Mouse (Mus musculus) liver, adult 2 months (tissue): Measurements from ENCODE around the gene Gm49322. TPM values are rescaled to one million over a fixed set of nuclear protein-coding genes. Genes with fewer than 3 reads are reported as not detected.

Experiments used
- DNase-seq: peaks from one replicate; pipeline ENCODE4 v3.0.0-alpha.2; 2011; ENCODE audit warnings: low read depth, low spot score; ENCODE audit errors: extremely low read depth
- H3K27ac ChIP-seq: fragments of 200-500 bp; replicated peaks from 2 replicates; pipeline ENCODE4 v1.5.1; 2012; ENCODE audit warnings: low read depth, mild to moderate bottlenecking, control low read depth, inconsistent platforms, low read length; ENCODE audit not compliant: insufficient read depth
- H3K27me3 ChIP-seq: fragments of 200-500 bp; 2 replicates; pipeline ENCODE4 v1.6.1; 2012; ENCODE audit warnings: mild to moderate bottlenecking, moderate library complexity, low read length, inconsistent platforms; ENCODE audit not compliant: control insufficient read depth, insufficient read depth
- H3K36me3 ChIP-seq: fragments of 200-500 bp; 2 replicates; pipeline ENCODE4 v1.6.1; 2012; ENCODE audit warnings: low read length, inconsistent platforms; ENCODE audit not compliant: control insufficient read depth, insufficient read depth
- H3K4me1 ChIP-seq: fragments of 200-500 bp; 2 replicates; pipeline ENCODE4 v1.6.1; 2011; ENCODE audit warnings: low read length; ENCODE audit not compliant: control insufficient read depth, insufficient read depth
- H3K4me3 ChIP-seq: fragments of 200-500 bp; 2 replicates; pipeline ENCODE4 v1.5.1; 2011; ENCODE audit warnings: low read depth, mild to moderate bottlenecking, control low read depth, low read length, moderate library complexity; ENCODE audit not compliant: insufficient read depth
- H3K79me2 ChIP-seq: fragments of 200-500 bp; 2 replicates; pipeline ENCODE4 v1.6.1; 2012; ENCODE audit warnings: inconsistent platforms, mild to moderate bottlenecking, low read length, moderate library complexity; ENCODE audit not compliant: control insufficient read depth, insufficient read depth
- H3K9ac ChIP-seq: fragments of 200-500 bp; 2 replicates; pipeline ENCODE4 v1.6.1; 2012; ENCODE audit warnings: low read depth, mild to moderate bottlenecking, control low read depth, inconsistent platforms, low read length
- CTCF ChIP-seq: fragments of 200-500 bp; IDR thresholded peaks from 2 replicates; pipeline ENCODE4 v1.5.1; 2011; ENCODE audit warnings: low read depth, low read length, control low read depth
- POLR2A ChIP-seq: fragments of 200-500 bp; IDR thresholded peaks from 2 replicates; pipeline ENCODE4 v1.6.1; 2011; ENCODE audit warnings: low read length, control low read depth; ENCODE audit not compliant: insufficient read depth; ENCODE audit errors: extremely low read depth
- WGBS: fragments of 180-500 bp; shearing (Covaris S2); methylation state at CpG from one replicate; pipeline ENCODE4 v1.1.7; 2018; 5-methylcytosine and 5-hydroxymethylcytosine counted together
- polyA plus RNA-seq: library from polyadenylated mRNA; depleted of rRNA; stranded (reverse); fragments of >200 nt; gene quantifications from 2 replicates; pipeline ENCODE4 v1.2.3, GENCODE M21; 2012; rRNA removed
- total RNA-seq: library from RNA; depleted of rRNA; stranded (reverse); fragments of >200 nt; gene quantifications from 2 replicates; pipeline ENCODE4 v1.2.3, GENCODE M21; 2014; rRNA removed

Gm49322 gene
- total and polyA plus RNA-seq, 2 experiments = 0.28 to 0.70 TPM

- Histone ChIP-seq H3K27me3 (no peaks in the 10 kb centered on the region), H3K4me3 (no peak overlapping the region), H3K4me1 (peaks cover 17% of the 10 kb centered on the region), H3K27ac (no peak overlapping the region), H3K9ac (no peak overlapping the region), H3K79me2 (peaks cover 15% of the 10 kb centered on the region; the same call in 1 of the 2 replicates), H3K36me3 (no peaks in the 10 kb centered on the region)
- TF ChIP-seq CTCF (peak; percentile 65; the same call in 1 of the 2 replicates), POLR2A (no peak)
- 13% methylated on average over 10 of the region's 10 CpGs for WGBS
- DNase-seq = peak; percentile 51
These were observed 53.4 kb downstream of the Gm49322 start for GRCm38 (mm10) chr10:80659213-80659612.

- H3K27me3 ChIP-seq = no peaks in the 10 kb centered on the region
- peaks cover 22% of the 10 kb centered on the region for H3K4me1 ChIP-seq
- no peak for DNase-seq
- peaks cover under 1% of the 10 kb centered on the region; the same call in 1 of the 2 replicates for H3K79me2 ChIP-seq
- no peaks in the 10 kb centered on the region for H3K36me3 ChIP-seq
- TF ChIP-seq CTCF = peak; percentile 61
- no peak for TF ChIP-seq POLR2A
- H3K9ac ChIP-seq = no peak overlapping the region
- no peak overlapping the region for H3K4me3 ChIP-seq
- 59% methylated on average over 5 of the region's 5 CpGs for WGBS
- no peak overlapping the region for H3K27ac ChIP-seq
These were observed 55.3 kb downstream of the Gm49322 start for GRCm38 (mm10) chr10:80661149-80661548.

DNA sequence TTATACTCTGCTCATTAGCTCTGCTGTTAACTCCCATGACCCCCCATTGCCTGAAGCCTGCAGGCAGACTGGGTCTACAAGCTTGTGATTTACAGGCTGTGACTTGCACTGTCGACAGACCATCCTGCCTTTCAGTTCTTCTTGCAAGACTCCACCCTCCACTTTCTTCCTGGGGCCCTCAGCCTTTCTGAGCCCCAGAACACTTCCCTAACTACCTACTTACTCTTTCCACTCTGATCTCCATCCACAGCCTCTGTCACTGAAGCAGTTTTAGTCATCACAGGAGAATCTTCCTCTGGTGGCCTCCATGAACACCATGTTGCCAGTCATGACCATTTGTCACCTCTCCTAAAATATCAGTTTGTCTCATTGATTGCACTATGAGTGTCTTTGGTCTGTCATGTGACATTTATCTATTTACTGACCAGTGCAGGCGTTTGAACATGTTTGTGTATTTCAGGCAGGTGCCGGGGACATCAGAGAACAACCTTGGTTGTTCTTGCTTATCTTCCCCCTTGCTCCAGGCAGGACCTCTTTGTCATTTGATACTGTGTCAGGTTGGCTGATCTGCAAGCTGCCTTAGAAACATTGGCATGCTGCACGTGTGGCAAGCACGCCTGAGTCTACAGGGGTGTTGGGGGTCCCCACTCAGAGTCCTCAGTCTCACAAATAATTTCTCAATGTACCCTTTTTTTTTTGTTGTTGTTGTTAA is 57.8 kb downstream of the Gm49322 start:
- H3K79me2 ChIP-seq = no peaks in the 10 kb centered on the region
- peak; percentile 91 for DNase-seq
- no peaks in the 10 kb centered on the region for H3K27me3 ChIP-seq
- TF ChIP-seq CTCF = no peak
- TF ChIP-seq POLR2A = no peak
- peak overlapping the region; percentile 92 for H3K27ac ChIP-seq
- H3K4me3 ChIP-seq = no peak overlapping the region
- H3K4me1 ChIP-seq = peaks cover 34% of the 10 kb centered on the region
- peaks cover 17% of the 10 kb centered on the region; the same call in 1 of the 2 replicates for H3K36me3 ChIP-seq
- 21% methylated on average over 5 of the region's 5 CpGs for WGBS
- H3K9ac ChIP-seq = 0 out of 2 replicates have a peak overlapping the region, but pooled peaks have one; percentile 4

DNA sequence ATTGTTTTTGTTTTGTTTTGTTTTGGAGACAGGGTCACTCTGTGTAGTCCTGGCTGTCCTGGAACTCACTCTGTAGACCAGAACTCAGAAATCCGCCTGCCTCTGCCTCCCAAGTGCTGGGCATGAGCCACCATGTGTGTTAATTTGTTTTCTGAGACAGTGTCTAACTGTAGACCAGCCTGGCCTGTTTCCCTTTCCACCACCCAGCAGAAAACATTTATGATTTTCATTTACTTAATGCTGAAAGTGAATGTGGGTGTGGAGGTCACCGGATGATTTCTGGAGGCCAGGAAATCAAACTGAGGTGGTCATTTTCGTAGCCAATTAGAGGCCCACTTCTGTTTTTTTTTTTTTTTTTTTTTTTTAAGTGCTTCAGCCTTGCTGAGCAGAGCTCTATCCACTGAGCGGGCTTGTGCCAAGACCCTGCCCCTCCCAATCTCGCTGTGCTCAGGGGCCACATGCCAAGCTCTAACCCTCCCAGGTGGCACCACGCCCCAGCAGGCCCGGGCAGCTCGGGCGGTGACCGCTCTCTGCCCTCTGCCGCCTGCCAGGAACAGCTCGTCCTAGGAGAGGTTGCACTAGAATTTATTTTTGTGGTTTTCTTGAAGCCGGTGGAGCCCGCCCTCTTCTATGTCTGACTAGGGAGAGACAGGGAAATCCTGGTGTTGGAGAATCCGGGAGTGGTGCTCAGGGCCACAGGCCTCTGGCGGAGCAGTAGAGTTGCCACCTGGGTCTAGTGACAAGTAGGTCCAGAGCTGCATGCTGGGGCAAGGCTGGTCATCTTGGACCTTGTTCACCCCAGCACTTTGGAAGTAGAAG is 58.6 kb downstream of the Gm49322 start:
- Histone ChIP-seq H3K4me3 (no peak overlapping the region), H3K27me3 (no peaks in the 10 kb centered on the region), H3K36me3 (peaks cover 25% of the 10 kb centered on the region), H3K4me1 (peaks cover 39% of the 10 kb centered on the region), H3K79me2 (no peaks in the 10 kb centered on the region; the same call in 1 of the 2 replicates), H3K27ac (peak overlapping the region; percentile 92), H3K9ac (peak overlapping the region; percentile 64)
- WGBS = 2% methylated on average over 16 of the region's 16 CpGs
- DNase-seq = peak; percentile 90
- TF ChIP-seq POLR2A = 0 out of 2 replicates have a peak, but pooled peaks have one; percentile 12
- TF ChIP-seq CTCF = no peak

DNA sequence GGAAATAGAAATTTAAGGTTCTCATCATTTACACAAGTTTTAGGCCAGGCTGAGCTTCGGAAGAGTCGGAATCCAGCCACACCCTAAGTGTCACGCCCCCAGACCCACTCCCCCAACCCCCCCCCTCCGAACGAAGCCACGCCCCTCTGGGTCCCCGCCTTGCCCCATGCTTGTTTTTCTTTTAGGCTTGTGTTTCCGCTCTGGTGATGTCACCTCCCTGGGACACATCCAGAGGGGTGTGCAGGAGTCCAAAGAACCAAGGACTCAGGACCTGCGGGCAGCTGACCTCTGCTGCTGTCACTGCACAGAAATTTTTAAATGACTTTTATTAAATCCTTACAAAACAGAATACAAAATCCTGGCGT is 59.2 kb downstream of the Gm49322 start:
- no peaks in the 10 kb centered on the region for H3K27me3 ChIP-seq
- H3K27ac ChIP-seq = peak overlapping the region; percentile 97
- no peak overlapping the region for H3K4me3 ChIP-seq
- peaks cover 30% of the 10 kb centered on the region for H3K36me3 ChIP-seq
- WGBS = under 1% methylated on average over 10 of the region's 10 CpGs
- no peaks in the 10 kb centered on the region; the same call in none of the 2 replicates for H3K79me2 ChIP-seq
- peak overlapping the region; percentile 68 for H3K9ac ChIP-seq
- TF ChIP-seq CTCF = no peak
- no peak for TF ChIP-seq POLR2A
- peaks cover 43% of the 10 kb centered on the region for H3K4me1 ChIP-seq
- peak; percentile 89 for DNase-seq

Other genes starting within 250 kb of the Gm49322 start
- 0.60 and 1.4 TPM in 2 replicates for gene Plk5, start 249.6 kb upstream of the Gm49322 start, total RNA-seq
- gene Plk5, start 249.6 kb upstream of the Gm49322 start, polyA plus RNA-seq = 3.5 and 6.6 TPM in 2 replicates
- 1.0 and 2.6 TPM in 2 replicates for gene Mex3d, start 218.4 kb upstream of the Gm49322 start, total RNA-seq
- 2.1 and 2.4 TPM in 2 replicates for gene Mex3d, start 218.4 kb upstream of the Gm49322 start, polyA plus RNA-seq
- 21.1 and 32.8 TPM in 2 replicates for gene Mbd3, start 206.5 kb upstream of the Gm49322 start, total RNA-seq
- 73.5 and 76.7 TPM in 2 replicates for gene Mbd3, start 206.5 kb upstream of the Gm49322 start, polyA plus RNA-seq
- 1,362 and 1,401 TPM in 2 replicates for gene Uqcr11, start 199.2 kb upstream of the Gm49322 start, total RNA-seq
- gene Uqcr11, start 199.2 kb upstream of the Gm49322 start, polyA plus RNA-seq = 2,210 and 2,521 TPM in 2 replicates
- gene Tcf3, start 172.4 kb upstream of the Gm49322 start, total RNA-seq = 6.4 and 9.9 TPM in 2 replicates
- 19.6 and 20.2 TPM in 2 replicates for gene Tcf3, start 172.4 kb upstream of the Gm49322 start, polyA plus RNA-seq
- gene Onecut3, start 111.2 kb upstream of the Gm49322 start, total RNA-seq = not detected in 2 replicates
- not detected in 2 replicates for gene Onecut3, start 111.2 kb upstream of the Gm49322 start, polyA plus RNA-seq
- not detected in 2 replicates for gene Atp8b3, start 66.9 kb upstream of the Gm49322 start, total RNA-seq
- gene Atp8b3, start 66.9 kb upstream of the Gm49322 start, polyA plus RNA-seq = 0.04 TPM in 1 of 2 replicates, not detected in the other
- gene Rexo1, start 44.5 kb upstream of the Gm49322 start, total RNA-seq = 4.4 and 5.5 TPM in 2 replicates
- gene Rexo1, start 44.5 kb upstream of the Gm49322 start, polyA plus RNA-seq = 28.1 and 36.8 TPM in 2 replicates
- 0.74 and 1.3 TPM in 2 replicates for gene Klf16, start 28.7 kb upstream of the Gm49322 start, total RNA-seq
- 4.2 and 5.5 TPM in 2 replicates for gene Klf16, start 28.7 kb upstream of the Gm49322 start, polyA plus RNA-seq
- 45.7 and 59.3 TPM in 2 replicates for gene Abhd17a, start 15.7 kb upstream of the Gm49322 start, total RNA-seq
- gene Abhd17a, start 15.7 kb upstream of the Gm49322 start, polyA plus RNA-seq = 194 and 205 TPM in 2 replicates
- gene Scamp4, start 3.1 kb upstream of the Gm49322 start, total RNA-seq = 7.6 and 11.4 TPM in 2 replicates
- gene Scamp4, start 3.1 kb upstream of the Gm49322 start, polyA plus RNA-seq = 61.2 and 63.2 TPM in 2 replicates
- 0.28 and 1.4 TPM in 2 replicates for gene Adat3, start 3.1 kb upstream of the Gm49322 start, total RNA-seq
- gene Adat3, start 3.1 kb upstream of the Gm49322 start, polyA plus RNA-seq = 3.3 and 5.5 TPM in 2 replicates
- 54.4 and 56.1 TPM in 2 replicates for gene Csnk1g2, start 16.8 kb downstream of the Gm49322 start, total RNA-seq
- 110 and 123 TPM in 2 replicates for gene Csnk1g2, start 16.8 kb downstream of the Gm49322 start, polyA plus RNA-seq
- 16.2 and 19.7 TPM in 2 replicates for gene Btbd2, start 51.0 kb downstream of the Gm49322 start, total RNA-seq
- gene Btbd2, start 51.0 kb downstream of the Gm49322 start, polyA plus RNA-seq = 36.1 and 36.8 TPM in 2 replicates
- gene Mknk2, start 72.1 kb downstream of the Gm49322 start, total RNA-seq = 88.6 and 119 TPM in 2 replicates
- gene Mknk2, start 72.1 kb downstream of the Gm49322 start, polyA plus RNA-seq = 87.0 and 116 TPM in 2 replicates
- gene Mob3a, start 96.0 kb downstream of the Gm49322 start, total RNA-seq = 3.5 and 5.2 TPM in 2 replicates
- gene Mob3a, start 96.0 kb downstream of the Gm49322 start, polyA plus RNA-seq = 6.1 TPM in 2 replicates
- gene Izumo4, start 96.2 kb downstream of the Gm49322 start, total RNA-seq = 17.2 and 18.3 TPM in 2 replicates
- gene Izumo4, start 96.2 kb downstream of the Gm49322 start, polyA plus RNA-seq = 42.5 and 49.7 TPM in 2 replicates
- 22.3 and 35.2 TPM in 2 replicates for gene Ap3d1, start 136.2 kb downstream of the Gm49322 start, total RNA-seq
- gene Ap3d1, start 136.2 kb downstream of the Gm49322 start, polyA plus RNA-seq = 38.1 and 49.2 TPM in 2 replicates
- 2.4 and 3.6 TPM in 2 replicates for gene Dot1l, start 149.2 kb downstream of the Gm49322 start, total RNA-seq
- 13.0 and 14.8 TPM in 2 replicates for gene Dot1l, start 149.2 kb downstream of the Gm49322 start, polyA plus RNA-seq
- 6.7 and 8.6 TPM in 2 replicates for gene Sf3a2, start 192.2 kb downstream of the Gm49322 start, total RNA-seq
- gene Sf3a2, start 192.2 kb downstream of the Gm49322 start, polyA plus RNA-seq = 12.7 and 17.8 TPM in 2 replicates
- 16.0 and 17.4 TPM in 2 replicates for gene Plekhj1, start 192.6 kb downstream of the Gm49322 start, total RNA-seq
- 29.4 and 42.2 TPM in 2 replicates for gene Plekhj1, start 192.6 kb downstream of the Gm49322 start, polyA plus RNA-seq
- 0.13 and 0.18 TPM in 2 replicates for gene Amh, start 199.2 kb downstream of the Gm49322 start, total RNA-seq
- gene Amh, start 199.2 kb downstream of the Gm49322 start, polyA plus RNA-seq = 0.09 and 0.21 TPM in 2 replicates
- gene Jsrp1, start 207.5 kb downstream of the Gm49322 start, total RNA-seq = not detected in 2 replicates
- gene Jsrp1, start 207.5 kb downstream of the Gm49322 start, polyA plus RNA-seq = not detected in 2 replicates
- gene Oaz1, start 220.6 kb downstream of the Gm49322 start, total RNA-seq = 527 and 614 TPM in 2 replicates
- 1,187 and 1,294 TPM in 2 replicates for gene Oaz1, start 220.6 kb downstream of the Gm49322 start, polyA plus RNA-seq
- not detected in 2 replicates for gene Lingo3, start 238.0 kb downstream of the Gm49322 start, total RNA-seq
- 0.05 TPM in 1 of 2 replicates, not detected in the other for gene Lingo3, start 238.0 kb downstream of the Gm49322 start, polyA plus RNA-seq
- gene Lsm7, start 249.2 kb downstream of the Gm49322 start, total RNA-seq = 61.3 and 61.6 TPM in 2 replicates
- gene Lsm7, start 249.2 kb downstream of the Gm49322 start, polyA plus RNA-seq = 62.1 and 75.1 TPM in 2 replicates
- gene Sppl2b, start 249.3 kb downstream of the Gm49322 start, total RNA-seq = 6.5 and 10.4 TPM in 2 replicates
- gene Sppl2b, start 249.3 kb downstream of the Gm49322 start, polyA plus RNA-seq = 40.1 and 40.5 TPM in 2 replicates